In genomic region chrX:169915738-169916137, GRCm38 (mm10) we compare ENCODE assay signal across 11 mouse cellular contexts.
DNase-seq lines count a peak whose midpoint lies in the region; ATAC-seq and TF ChIP-seq lines count a peak whose summit lies in the region.
"Had no signal": no experiment of that assay in that cellular context is flagged by ENCODE, and none has a peak within 500 bp of the region (broad histone marks: within the 10 kb centered on the region; RNA-seq: fewer than 3 reads in every experiment).

No protein-coding gene starts in this region.

- WGBS in midbrain, embryonic 13.5 days = 91% methylated on average over 6 of the region's 6 CpGs
- WGBS in hindbrain, postnatal 0 days = 87% methylated on average over 6 of the region's 6 CpGs

- H3K4me1 ChIP-seq in megakaryocyte, embryonic 14.5 days = peaks cover 9% of the 10 kb centered on the region
- peaks cover 1% of the 10 kb centered on the region; the same call in 1 of the 2 replicates for H3K4me1 ChIP-seq in midbrain, embryonic 13.5 days (replicated peaks)
- no peaks in the 10 kb centered on the region for H3K4me1 ChIP-seq in hindbrain, postnatal 0 days (ENCODE audit: insufficient read depth, low read length)

- no peak overlapping the region for H3K9ac ChIP-seq in midbrain, embryonic 13.5 days (replicated peaks)
- no peak overlapping the region for H3K9ac ChIP-seq in hindbrain, postnatal 0 days (replicated peaks; ENCODE audit: low read length)
- H3K9ac ChIP-seq: forebrain, embryonic 13.5 days had no signal

- no peaks in the 10 kb centered on the region for H3K9me3 ChIP-seq in megakaryocyte, embryonic 14.5 days
- no peaks in the 10 kb centered on the region for H3K9me3 ChIP-seq in midbrain, embryonic 13.5 days
- H3K9me3 ChIP-seq in hindbrain, postnatal 0 days (ENCODE audit: low read length) = no peaks in the 10 kb centered on the region
- H3K9me3 ChIP-seq: forebrain, embryonic 13.5 days had no signal

- DNase-seq in adrenal gland, adult (ENCODE audit: inconsistent age in 2 of 2, low spot score in 1 of 2) = peak; percentile 39 to 63
- no peak for DNase-seq in adrenal gland, postnatal 10 days
- peak; percentile 61 to 85 for DNase-seq in kidney, postnatal 25 days
- DNase-seq in lung, postnatal 4 days = peak; percentile 10 to 23
- DNase-seq in hindbrain, postnatal 0 days (ENCODE audit: low spot score) = no peak
- DNase-seq: cerebellum, adult 11 months had no signal

- peaks cover 3% of the 10 kb centered on the region for H3K27me3 ChIP-seq in megakaryocyte, embryonic 14.5 days (replicated peaks)
- peaks cover 13% of the 10 kb centered on the region; the same call in 1 of the 2 replicates for H3K27me3 ChIP-seq in midbrain, embryonic 13.5 days
- peaks cover 5% of the 10 kb centered on the region; the same call in 1 of the 2 replicates for H3K27me3 ChIP-seq in hindbrain, postnatal 0 days (ENCODE audit: insufficient read depth, low read length)
- H3K27me3 ChIP-seq: forebrain, embryonic 13.5 days had no signal

- no peak overlapping the region for H3K4me2 ChIP-seq in midbrain, embryonic 13.5 days (replicated peaks)
- H3K4me2 ChIP-seq in hindbrain, postnatal 0 days (ENCODE audit: low read depth, low read length) = no peak overlapping the region
- H3K4me2 ChIP-seq: forebrain, embryonic 13.5 days had no signal

- no peak overlapping the region for H3K27ac ChIP-seq in midbrain, embryonic 13.5 days
- H3K27ac ChIP-seq in hindbrain, postnatal 0 days = no peak overlapping the region
- H3K27ac ChIP-seq: forebrain, embryonic 13.5 days had no signal

- no peak for TF ChIP-seq CTCF in hindbrain, postnatal 0 days (IDR thresholded peaks at IDR 0.05; ENCODE audit: low read depth)

- H3K4me3 ChIP-seq in megakaryocyte, embryonic 14.5 days (replicated peaks) = peak overlapping the region; percentile 88
- H3K4me3 ChIP-seq in midbrain, embryonic 13.5 days (replicated peaks) = no peak overlapping the region
- no peak overlapping the region for H3K4me3 ChIP-seq in hindbrain, postnatal 0 days (ENCODE audit: low read length)
- H3K4me3 ChIP-seq: forebrain, embryonic 13.5 days had no signal

- no peaks in the 10 kb centered on the region for H3K36me3 ChIP-seq in megakaryocyte, embryonic 14.5 days (replicated peaks; ENCODE audit: low read length)
- H3K36me3 ChIP-seq in midbrain, embryonic 13.5 days = no peaks in the 10 kb centered on the region
- H3K36me3 ChIP-seq in hindbrain, postnatal 0 days (ENCODE audit: insufficient read depth, low read length) = no peaks in the 10 kb centered on the region

- no peak for ATAC-seq in megakaryocyte, adult 5-6 weeks (ENCODE audit: poor library complexity, severe bottlenecking)
- no peak for ATAC-seq in midbrain, embryonic 13.5 days
- ATAC-seq in hindbrain, postnatal 0 days = no peak
- ATAC-seq: forebrain, embryonic 13.5 days; intestine, embryonic 16.5 days had no signal

Comparison
In these comparisons a context has a peak if more than half of its experiments do, and no peak if none do; other contexts are left out.
1. DNase-seq: peak in adrenal gland, adult (2 of 2), kidney, postnatal 25 days (2 of 2) and lung, postnatal 4 days (2 of 2); none in adrenal gland, postnatal 10 days (single experiment) and hindbrain, postnatal 0 days (single experiment).